Mouse (Mus musculus): ENCODE measurements around the gene Cavin4.

The Cavin4 gene

DNA sequence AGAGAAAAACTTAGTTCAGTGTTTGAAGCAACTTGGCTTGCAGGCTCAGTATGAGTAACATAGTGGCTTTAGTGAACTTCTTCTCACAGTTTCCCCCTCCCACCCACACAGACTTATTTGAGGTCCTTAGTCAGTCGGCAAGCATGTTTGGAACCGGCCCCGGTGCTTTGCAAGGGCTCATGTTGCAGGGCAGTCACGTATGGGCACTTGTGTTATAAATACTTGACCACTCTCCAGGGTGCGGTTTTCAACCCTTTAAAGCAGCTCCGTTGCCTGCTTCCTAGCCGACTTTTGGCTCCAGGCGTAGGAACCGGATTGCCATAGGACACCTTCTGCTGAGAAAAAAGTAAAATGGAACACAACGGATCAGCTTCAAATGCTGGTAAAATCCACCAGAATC lies at the start of gene Cavin4:
Gene Cavin4, plus strand, starts transcription at position 244 of the 400 bp plus-strand sequence.
- CTCF ChIA-PET = no interaction called here

DNA sequence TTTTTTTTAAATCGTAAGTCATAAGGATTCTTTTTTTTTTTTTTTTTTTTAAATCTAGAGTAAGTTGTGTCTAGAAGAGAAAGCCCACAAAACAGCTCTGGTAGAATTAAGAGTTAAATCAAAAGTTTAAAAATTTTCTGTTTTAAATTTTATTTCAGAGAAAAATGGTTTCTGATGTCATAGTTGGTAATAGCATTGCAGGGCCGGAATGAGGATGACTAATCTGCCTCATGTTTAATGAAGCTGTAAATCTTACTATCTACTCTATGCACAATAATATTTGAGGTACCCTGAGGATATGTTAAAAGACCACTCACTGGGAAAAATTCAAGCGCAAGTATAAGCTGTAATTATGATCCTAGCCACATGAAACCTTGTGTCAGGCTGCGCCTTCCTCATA lies 47.8 kb upstream of the Cavin4 start:
- CTCF ChIA-PET = no interaction called here

DNA sequence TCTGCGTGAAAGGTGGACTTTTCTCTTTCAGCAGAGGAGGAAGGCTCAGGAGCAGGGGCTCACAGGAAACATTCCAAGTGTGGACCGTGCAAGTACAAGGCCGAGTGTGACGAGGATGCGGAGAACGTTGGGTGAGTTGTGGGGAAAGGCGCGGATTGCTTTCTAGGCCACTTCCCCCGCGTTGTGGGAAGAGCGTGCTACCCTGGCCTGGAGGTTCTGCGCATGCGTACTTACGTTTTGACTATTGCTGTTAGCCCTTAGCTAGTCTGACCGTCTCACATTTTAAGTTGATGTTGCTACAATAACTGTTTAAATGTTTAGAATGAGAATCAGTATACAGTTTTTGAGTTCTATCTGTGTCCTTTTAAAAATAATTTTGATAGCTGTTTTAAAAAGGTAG lies 46.1 kb upstream of the Cavin4 start:
- CTCF ChIA-PET = interaction anchor here (0.7 kb wide), 1 partner anchor 1142 kb away, joined by 3 read pairs; no protein-coding TSS in a partner anchor

DNA sequence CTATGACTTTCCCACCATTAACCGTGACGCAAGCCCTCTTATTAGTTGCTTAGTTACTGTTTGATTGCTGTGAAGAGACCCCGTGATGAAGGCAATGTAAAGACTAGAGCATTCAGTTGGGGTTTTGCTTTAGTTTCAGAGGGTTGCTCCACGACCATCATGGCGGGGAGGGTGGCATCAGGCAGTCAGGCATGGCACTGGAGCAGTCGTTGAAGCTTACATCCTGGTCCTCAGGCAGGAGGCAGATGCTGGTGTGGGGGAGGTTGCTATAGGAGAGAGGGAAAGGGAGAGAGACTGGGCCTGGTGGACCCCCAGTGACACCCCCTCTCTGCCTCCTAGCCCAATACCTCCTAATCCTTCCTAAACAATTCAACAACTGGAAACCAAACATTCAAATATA lies 43.2 kb upstream of the Cavin4 start:
- CTCF ChIA-PET = no interaction called here

DNA sequence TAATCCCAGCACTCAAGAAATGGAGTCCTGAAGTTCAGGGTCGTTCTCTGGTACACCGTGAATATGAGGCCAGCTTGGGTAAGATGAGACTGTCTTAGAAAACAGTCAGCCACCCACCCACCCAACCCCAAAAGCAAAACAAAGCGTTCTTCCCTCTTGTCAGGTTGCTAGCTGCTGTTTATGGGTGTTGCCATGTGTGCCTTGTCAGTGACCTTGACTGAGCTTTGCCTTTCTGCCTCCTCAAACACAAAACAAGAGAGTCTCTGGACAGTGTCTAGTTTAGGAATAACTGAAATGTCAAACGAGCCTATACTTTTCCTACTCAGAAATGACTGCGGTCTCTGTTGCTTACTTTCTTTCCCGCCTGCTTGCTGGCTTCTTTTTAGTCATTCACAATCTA lies 41.1 kb upstream of the Cavin4 start:
- CTCF ChIA-PET = no interaction called here

DNA sequence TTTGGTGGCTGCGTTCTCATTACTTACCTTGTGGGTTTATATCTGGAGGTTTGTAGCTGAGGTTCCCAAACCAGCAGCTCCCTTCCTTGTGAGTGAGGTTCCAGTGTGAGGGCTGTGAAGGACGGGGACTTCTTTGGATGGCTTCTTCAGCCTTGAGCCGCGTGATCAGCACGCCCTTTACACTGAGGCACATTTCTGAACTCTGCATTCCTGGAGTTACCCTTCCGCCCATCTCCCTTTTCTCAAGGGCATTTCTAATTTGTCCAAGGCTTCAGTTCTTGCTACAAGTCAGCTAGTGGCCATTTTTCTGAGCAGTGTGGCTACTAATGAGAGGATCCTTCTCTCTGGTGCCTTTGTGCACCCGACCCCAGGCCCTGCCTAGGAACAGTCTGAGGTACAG lies 40.4 kb upstream of the Cavin4 start:
- CTCF ChIA-PET = no interaction called here

DNA sequence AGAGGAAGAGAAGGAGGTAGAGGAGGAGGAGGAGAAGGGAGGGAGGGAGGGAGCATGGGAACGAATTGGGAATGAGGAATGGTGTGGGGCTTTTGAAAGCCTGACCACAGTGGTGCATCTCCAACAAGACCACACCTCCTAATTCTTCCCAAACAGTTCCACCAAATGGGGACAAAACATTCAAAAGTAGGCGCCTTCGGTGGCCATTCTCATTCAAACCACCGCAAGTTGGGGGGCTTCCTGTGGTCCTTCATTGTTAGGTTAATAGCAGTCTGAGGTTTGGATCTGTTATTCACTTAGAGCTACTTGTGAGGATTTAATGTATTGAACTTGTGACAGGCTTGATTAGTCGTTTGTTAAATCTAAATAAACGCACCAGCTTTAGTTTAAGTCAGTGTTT lies 38.4 kb upstream of the Cavin4 start:
- CTCF ChIA-PET = no interaction called here

DNA sequence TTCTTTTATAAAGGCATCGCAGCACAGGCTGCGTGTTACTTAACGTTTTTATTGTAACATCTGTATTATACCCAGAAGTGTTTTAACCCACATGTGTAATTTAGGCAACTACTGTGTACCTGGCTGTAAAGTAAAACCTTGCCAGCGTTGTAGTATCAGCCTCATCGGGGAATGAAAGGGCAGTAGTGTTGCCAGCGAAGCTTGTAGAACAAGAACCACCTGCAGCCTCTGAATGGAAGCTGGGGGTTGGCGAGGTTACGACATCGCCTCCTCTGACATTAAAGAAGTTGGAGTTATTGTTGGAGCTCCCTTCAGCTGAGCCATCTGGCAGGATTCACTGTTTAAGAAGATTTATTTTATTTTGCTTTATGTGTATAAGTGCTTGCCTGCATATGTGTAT lies 37.5 kb upstream of the Cavin4 start:
- CTCF ChIA-PET = no interaction called here

DNA sequence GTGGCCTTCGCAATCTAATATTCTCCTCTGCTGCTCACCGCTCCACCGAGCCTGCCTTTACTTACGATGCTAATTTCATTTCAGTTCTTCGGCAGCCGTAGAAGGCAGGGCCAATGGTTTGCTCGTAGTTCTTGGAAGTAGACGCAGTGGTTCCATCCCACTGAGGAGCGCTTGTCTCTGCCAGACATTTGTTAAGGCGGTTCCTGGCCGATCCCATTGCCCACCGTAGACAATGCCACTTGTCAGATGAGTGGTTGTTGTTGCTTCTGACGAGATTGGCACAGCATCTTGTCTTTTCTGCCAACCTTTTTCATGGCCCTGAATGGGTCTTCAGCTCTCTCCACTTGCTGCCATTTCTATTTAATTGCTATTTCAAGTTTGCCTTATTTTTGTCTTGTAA lies 33.9 kb upstream of the Cavin4 start:
- CTCF ChIA-PET = no interaction called here

DNA sequence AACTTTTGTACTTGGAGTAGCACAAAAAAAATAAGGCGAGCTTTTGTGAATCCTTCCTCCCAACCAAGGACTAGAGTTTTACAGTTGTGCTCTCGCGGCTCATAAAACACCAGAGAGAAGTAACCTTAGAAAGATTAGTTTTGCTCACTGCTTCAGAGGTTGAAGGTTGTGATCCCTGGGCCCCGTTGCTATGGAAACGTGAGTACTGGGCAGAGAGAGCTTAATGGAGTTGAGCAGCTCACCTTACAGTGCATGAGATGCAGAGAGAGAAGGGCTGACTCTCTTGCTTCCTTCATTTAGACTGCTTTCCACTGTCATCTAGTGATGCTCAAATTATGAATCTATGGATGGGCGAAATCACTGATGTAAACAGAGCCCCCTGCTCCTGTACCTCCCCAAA lies 29.8 kb upstream of the Cavin4 start:
- CTCF ChIA-PET = no interaction called here

DNA sequence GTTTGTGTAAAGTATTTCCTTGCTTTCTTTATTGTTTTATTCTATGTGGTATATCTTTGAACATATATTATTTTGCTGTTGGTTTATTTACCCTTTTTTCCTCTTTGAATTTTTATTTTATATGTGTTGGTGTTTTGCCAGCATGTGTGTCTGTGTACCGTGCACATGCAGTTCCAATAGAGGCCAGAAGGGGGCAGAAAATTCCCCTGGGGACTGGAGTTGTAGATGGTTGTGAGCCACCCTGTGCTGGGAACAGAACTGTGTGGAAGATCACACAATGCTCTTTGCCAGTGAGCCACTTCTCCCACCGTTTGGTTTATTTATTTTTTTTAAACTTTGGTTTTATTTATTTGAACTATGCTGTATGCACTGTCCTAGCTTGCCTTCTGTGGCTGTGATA lies 29.3 kb upstream of the Cavin4 start:
- CTCF ChIA-PET = no interaction called here

DNA sequence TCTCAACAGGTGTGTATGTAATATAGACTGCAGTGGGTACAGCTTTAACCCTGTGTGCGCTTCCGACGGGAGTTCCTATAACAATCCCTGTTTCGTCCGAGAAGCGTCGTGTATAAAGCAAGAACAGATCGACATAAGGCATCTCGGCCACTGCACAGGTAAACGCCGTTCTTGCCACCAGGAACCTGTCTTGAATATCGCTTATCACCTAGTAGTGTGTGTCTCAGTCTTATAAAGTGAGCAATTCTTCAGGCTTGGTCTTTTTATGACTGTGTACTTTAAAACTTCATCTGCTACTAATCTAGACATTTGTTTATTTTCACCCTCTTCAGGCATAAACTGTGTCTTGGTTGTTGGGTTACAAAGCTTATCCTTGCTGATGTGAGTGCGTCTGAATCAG lies 26.5 kb upstream of the Cavin4 start:
- CTCF ChIA-PET = no interaction called here

DNA sequence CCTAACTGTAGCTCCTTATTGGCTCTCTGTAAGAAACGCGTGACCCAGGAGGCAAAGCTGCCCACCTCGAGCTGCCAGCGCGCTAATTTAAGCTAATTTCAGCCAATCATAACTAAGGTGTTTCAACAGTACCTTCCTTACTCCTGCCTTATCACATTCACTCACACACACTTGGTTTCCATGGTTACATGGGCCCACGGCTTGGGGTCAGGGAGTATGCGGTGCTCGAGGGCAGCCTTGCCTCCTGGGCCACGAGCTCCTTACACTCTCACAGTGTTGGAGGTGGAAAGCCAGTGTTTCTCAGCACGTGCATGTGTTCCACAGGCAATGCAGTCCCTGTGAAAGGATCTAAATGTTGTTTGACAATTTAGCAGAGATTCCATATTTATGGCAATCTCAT lies 25.2 kb upstream of the Cavin4 start:
- CTCF ChIA-PET = interaction anchor here (0.6 kb wide), 1 partner anchor 86 kb away, joined by 3 read pairs; no protein-coding TSS in a partner anchor

DNA sequence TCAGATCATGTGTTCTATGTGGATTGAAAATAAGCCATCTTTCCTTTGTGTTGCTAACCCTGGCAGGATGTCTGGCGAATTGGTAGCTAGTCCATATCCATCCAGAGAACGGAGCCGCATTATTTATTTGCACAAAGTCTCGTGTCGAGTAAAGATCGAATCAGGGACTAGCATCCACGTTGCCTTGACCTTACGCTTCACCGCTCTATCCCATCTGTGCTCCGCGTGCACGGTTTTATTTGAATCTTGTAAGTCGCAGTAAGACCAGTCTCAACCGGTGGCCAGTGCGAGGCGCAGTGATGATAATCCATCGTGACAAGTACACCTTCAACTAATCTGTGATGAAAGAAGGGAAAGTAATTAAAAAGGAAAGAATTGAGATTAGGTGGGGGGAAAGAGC lies 23.8 kb upstream of the Cavin4 start:
- CTCF ChIA-PET = no interaction called here

DNA sequence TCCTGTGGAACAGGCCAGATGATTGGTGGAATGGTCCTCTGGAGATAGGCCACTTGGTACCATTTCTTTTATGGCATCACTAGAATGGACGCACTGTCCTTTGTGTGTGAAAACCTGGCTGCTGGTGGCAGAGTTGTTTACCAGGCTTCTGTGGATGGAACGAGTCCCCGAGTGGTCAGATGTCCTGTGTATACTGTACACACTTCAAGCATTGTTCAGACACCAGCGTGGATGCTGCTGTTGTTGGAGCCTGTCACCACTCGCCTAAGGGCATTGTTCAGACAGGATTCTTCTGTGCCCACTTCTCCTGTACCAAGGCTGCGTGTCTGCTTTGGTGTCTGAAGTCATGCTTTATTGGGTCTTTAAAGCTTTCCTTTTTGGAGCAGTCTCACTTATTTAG lies 19.5 kb upstream of the Cavin4 start:
- CTCF ChIA-PET = no interaction called here

DNA sequence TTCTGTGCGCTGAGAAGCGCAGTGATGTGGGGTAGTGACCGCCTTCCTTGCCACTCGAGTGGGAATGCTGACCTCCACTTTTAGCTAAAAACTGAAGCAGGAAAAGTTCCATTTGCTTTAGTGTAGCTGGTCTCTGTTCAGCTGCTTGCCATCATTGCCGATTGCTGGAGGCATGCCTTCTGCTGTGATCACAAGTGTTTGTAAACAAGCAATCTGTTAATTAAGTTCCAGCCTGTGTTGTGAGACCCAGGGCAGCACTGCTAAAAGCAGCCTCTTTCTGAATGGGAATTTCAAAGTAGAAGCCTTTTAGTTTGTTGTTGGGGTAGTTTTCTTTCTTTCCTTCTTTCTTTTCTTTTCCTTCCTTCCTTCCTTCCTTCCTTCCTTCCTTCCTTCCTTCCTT lies 17.2 kb upstream of the Cavin4 start:
- CTCF ChIA-PET = interaction anchor here (0.7 kb wide), 1 partner anchor 13 kb away, joined by 4 read pairs; no protein-coding TSS in a partner anchor

DNA sequence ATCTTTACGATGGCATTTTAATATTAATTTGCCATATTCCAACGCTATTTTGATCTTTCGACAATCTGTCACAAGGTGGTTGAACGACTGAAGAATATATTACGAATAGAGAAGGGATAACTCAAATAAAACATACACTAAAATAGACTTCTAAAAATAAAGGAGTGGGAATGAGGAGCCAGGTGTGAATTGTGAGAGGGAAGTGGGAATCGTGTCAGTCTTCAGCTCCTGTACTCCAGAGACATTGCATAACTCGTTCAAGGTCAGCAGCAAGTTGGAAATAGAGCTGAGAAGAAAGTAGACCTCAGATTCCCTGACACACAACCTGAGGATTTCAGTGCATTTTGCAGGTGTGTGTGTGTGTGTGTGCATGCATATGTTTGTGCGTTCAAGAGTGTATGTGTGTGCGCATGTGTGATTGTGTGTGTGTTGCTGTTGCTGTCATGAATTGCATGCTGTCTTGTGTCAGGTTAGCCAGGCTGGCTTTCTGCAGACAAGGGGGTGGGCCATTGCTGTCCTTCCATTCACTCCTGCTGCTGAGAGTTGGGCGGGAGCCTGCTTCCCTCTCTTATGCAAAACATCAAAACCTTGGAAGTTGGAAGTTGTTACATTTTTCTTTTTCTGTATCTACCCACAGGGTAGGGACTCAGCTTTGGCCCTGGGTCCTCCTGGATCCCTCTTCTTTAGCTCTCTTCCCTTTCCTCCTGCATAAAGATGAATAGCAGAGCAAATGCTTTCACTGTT lies 12.5 kb upstream of the Cavin4 start:
- CTCF ChIA-PET = no interaction called here

DNA sequence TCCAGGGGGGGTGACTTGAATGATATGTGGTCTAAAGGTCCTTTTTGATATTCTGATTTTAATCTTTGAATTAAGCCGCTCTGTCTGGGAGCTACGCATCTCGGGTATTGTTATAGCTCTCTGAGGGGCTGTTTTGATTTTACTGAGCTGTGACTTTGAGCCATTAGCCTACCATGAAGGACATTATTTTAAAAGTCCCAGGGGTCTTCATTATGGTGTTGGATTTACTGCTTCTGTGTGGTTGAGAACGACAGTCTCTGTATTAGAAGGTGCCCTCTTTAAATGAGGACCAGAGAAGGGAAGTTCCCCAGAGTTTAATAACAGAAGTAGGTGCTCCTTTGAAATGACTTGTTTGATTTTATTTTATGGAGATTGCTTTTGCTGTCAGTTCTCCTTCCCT lies 9.2 kb upstream of the Cavin4 start:
- CTCF ChIA-PET = no interaction called here

DNA sequence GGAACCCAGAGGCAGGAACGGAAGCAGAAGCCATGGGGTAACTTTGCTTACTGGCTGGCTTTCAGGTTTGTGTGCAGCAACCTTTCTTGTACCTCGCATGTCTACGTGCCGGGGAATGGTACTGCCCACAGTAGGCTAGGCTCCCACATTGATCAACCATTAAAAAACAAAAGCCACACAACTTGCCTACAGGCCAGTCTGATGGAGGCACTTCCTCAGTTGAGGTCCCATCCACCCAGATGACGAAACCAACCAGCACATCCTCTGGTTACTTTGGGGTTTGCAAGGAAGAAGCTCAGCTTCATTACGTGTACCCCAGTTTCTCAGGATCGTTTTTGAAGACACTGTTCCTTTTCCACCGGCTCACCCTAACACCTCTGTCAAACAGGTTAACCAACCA lies 6.8 kb upstream of the Cavin4 start:
- CTCF ChIA-PET = no interaction called here

DNA sequence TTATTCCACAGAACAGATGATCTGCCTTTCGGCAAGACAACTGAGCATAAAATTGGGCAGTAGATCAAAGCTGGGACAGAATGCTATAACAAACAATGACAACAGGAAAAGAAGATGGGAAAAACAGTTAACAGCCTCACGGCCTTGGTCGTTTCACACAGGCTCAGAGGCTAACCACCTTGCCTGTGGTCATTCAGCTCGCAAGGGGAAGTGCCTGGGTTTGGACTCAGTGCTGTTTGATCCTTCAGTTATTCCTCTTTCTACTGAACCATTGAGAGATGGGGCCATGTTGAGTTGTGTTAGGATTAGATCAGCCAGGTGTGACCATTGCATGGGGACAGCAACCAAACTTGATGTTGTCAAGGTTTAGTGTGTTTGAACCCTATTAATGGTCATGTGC lies 3.2 kb upstream of the Cavin4 start:
- CTCF ChIA-PET = no interaction called here

DNA sequence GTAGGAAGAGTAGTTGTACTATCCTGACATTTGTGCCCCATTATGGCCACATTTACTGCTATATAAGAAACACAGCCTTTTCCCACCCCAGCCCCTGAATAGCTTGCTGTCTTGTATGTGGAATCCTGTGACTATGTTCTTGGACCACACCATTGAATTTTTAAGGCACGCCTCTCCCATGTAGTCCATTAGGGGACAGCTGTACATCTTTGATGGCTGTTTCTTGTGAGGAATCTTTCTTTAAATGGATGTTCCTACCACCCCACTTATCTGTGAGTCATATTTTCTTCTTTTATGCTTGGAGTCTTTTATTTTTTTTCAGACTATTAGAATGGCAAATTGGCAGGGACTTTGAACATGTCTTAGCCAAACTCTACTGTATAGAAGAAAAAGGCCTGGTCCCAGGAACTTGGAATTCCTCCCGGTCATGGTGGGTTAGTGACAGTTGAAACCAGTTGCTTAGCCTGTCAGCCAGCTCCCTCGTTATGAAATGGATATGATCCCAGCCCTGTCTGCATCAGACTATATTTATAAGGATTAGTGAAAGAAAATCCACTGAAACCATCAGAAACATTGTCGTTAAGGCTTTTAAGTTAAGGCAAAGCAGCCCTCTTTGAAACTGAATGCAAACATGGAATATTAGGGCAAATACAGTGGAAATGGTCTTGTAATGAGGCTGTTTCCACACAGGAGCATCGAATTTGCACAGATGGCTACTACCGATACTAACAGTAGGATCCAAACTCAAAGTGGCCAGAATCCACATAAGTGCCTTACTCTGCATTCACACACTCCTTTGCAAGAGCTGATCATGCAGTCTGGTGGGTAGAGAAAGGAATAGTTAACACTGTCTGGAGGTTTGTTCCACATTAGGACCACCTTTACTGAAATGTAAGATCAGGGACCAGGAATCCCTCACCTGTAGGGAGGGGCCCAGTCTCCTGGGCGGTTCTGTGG lies 2.4 kb upstream of the Cavin4 start:
- CTCF ChIA-PET = interaction anchor here (0.6 kb wide), 1 partner anchor 1853 kb away, joined by 3 read pairs; no protein-coding TSS in a partner anchor

DNA sequence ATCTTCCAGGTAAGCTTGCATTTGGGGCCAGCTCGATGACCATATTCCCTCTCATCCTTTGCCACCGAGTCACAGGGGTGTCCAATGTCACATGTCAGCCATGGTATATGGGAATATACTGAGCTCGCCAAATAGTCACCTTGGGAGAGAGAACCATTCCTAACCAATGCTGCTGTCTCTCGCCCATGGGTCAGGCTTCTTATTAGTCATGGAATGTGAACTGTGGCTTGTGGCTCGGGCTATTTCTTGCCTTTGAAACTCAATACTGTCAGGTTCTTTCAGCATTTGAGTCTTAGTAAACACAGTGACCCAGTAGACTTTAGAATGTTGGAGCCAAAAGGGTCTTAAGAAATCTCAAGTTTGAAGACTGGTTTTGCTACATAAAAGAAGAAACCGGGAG lies 707 bp downstream of the Cavin4 start:
- CTCF ChIA-PET = no interaction called here

DNA sequence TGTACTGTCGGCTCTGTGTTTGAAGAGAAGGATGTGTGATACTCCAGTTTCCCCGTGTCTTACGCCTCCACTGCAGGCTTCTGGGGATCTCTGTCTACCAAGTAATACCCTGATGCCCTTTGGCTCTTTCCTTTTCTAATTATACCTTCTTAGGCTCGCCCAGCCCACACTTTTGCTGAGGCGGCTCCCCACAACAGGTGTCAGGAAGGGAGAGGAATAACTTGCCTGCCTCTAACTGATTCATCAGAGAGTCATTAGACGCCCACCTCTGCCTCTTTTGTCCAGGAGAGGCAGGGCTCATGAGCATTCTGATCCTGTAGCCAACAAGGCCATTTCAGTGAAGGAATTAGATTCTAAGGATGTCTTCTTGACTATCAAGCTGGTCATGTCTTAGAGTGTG lies 4.0 kb downstream of the Cavin4 start:
- CTCF ChIA-PET = no interaction called here

Data from spleen, embryonic (tissue).